Mouse (Mus musculus) liver, adult 2 months (tissue): ENCODE measurements around the gene Zbtb49.

Source experiments
- CTCF ChIP-seq: fragments of 200-500 bp; IDR thresholded peaks from 2 replicates; pipeline ENCODE4 v1.5.1; 2011; ENCODE audit warnings: low read depth, low read length, control low read depth
- POLR2A ChIP-seq: fragments of 200-500 bp; IDR thresholded peaks from 2 replicates; pipeline ENCODE4 v1.6.1; 2011; ENCODE audit warnings: low read length, control low read depth; ENCODE audit not compliant: insufficient read depth; ENCODE audit errors: extremely low read depth

- TF ChIP-seq CTCF (no peak), POLR2A (no peak)
These were observed 67.8 kb downstream of the Zbtb49 start for GRCm38 (mm10) chr5:38152201-38153108.
